Mouse (Mus musculus): ENCODE data around the gene Cdhr1.

DNA sequence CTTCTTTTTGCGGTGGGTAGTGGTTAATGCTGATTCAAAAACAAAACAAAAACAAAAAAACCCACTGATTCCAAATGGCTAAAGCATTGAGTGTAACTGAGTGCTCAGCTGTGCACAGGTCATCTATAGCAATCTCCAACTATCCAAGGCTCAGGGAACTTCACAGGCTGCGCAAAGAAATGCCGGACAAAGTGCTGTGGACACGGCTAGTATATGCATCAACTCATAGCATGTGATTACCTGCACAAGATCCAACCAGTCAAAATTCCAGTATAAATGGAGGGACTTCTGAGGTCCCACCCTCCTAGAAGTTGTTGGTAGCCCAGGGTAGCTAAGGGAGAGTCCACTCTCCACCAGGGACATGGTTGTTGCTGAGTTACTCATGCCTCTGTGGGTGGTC, 21.1 kb upstream of the Cdhr1 start:
- no peak for TF ChIP-seq GATA1 (IDR thresholded peaks at IDR 0.05; ENCODE audit: borderline replicate concordance, low read length)
- no peak for TF ChIP-seq CTCF (IDR thresholded peaks at IDR 0.05; ENCODE audit: low read depth, low read length)
- no peak for TF ChIP-seq POLR2AphosphoS5 (IDR thresholded peaks at IDR 0.05; ENCODE audit: insufficient replicate concordance, low read depth, low read length)
- TF ChIP-seq TAL1 (conservative IDR thresholded peaks at IDR 0.05; ENCODE audit: low read depth, low read length) = no peak
- no peak for TF ChIP-seq GATA2 (IDR thresholded peaks at IDR 0.05; ENCODE audit: borderline replicate concordance, low read depth, low read length)

All from G1E (cell line).